Mouse (Mus musculus) kidney, adult 2 months (tissue): Measurements from ENCODE around the gene Bub1.

Experiments used
- CTCF ChIP-seq: fragments of 200-500 bp; conservative IDR thresholded peaks from 2 replicates; pipeline ENCODE4 v1.5.1; 2011; ENCODE audit warnings: low read depth, mild to moderate bottlenecking, control low read depth, low read length, moderate library complexity, mixed read lengths; ENCODE audit not compliant: insufficient read depth, insufficient read length
- POLR2A ChIP-seq: fragments of 200-500 bp; IDR thresholded peaks from one replicate; pipeline ENCODE4 v1.6.1; 2011; ENCODE audit warnings: low read depth, low read length, control low read depth

GRCm38 (mm10) chr2:127832833-127833190, 1.1 kb upstream of the Bub1 start:
- TF ChIP-seq POLR2A = no peak
- TF ChIP-seq CTCF = no peak
